Mouse (Mus musculus) stomach, embryonic 14.5 days (tissue): ENCODE results near the gene Wdr82. TPM values are rescaled to one million over a fixed set of nuclear protein-coding genes. Genes with fewer than 3 reads are reported as not detected.

Source experiments
- ATAC-seq: fragments of 200-750 bp; cut with Nextera tagmentation; 2 replicates; pipeline ENCODE4 v1.8.0; 2017; ENCODE audit warnings: low read depth, moderate TSS enrichment; ENCODE audit not compliant: insufficient number of reproducible peaks, insufficient read depth, low FRiP score
- H3K27ac ChIP-seq: fragments of 300-500 bp; sonication (generic); 2 replicates; pipeline ENCODE4 v1.5.1; 2014; ENCODE audit warnings: mild to moderate bottlenecking, low read length, moderate library complexity, mixed read lengths
- H3K27me3 ChIP-seq: fragments of 300-500 bp; sonication (generic); 2 replicates; pipeline ENCODE4 v1.6.1; 2014; ENCODE audit warnings: low read length, control low read depth, mixed read lengths; ENCODE audit not compliant: control insufficient read depth, insufficient read depth
- H3K36me3 ChIP-seq: fragments of 300-500 bp; sonication (generic); 2 replicates; pipeline ENCODE4 v1.6.1; 2014; ENCODE audit warnings: mild to moderate bottlenecking, control low read depth, low read length, moderate library complexity, mixed read lengths; ENCODE audit not compliant: control insufficient read depth, insufficient read depth
- H3K4me1 ChIP-seq: fragments of 300-500 bp; sonication (generic); 2 replicates; pipeline ENCODE4 v1.6.1; 2014; ENCODE audit warnings: low read length, control low read depth, mixed read lengths; ENCODE audit not compliant: control insufficient read depth, insufficient read depth
- H3K4me2 ChIP-seq: fragments of 300-500 bp; sonication (generic); replicated peaks from 2 replicates; pipeline ENCODE4 v1.6.1; 2014; ENCODE audit warnings: low read depth, low read length, control low read depth
- H3K4me3 ChIP-seq: fragments of 300-500 bp; sonication (generic); 2 replicates; pipeline ENCODE4 v1.5.1; 2014; ENCODE audit warnings: low read depth, low read length, control low read depth
- H3K9ac ChIP-seq: fragments of 300-500 bp; sonication (generic); replicated peaks from 2 replicates; pipeline ENCODE4 v1.6.1; 2014; ENCODE audit warnings: low read depth, mild to moderate bottlenecking, control low read depth, low read length, moderate library complexity, mixed read lengths
- H3K9me3 ChIP-seq: fragments of 300-500 bp; sonication (generic); 2 replicates; pipeline ENCODE4 v1.6.1; 2016; ENCODE audit warnings: low read depth, low read length, control low read depth; ENCODE audit not compliant: control insufficient read depth
- WGBS: fragments of 180-500 bp; shearing (Covaris S2); extraction: QIAGEN DNeasy Blood & Tissue Kit; methylation state at CpG from one replicate; pipeline ENCODE4 v1.1.7; 2014; 5-methylcytosine and 5-hydroxymethylcytosine counted together
- polyA plus RNA-seq: library from polyadenylated mRNA; unstranded; fragments of >200 nt; fragmentation: Nextera tagmentation; extraction: Ambion mirVana; gene quantifications from 2 replicates; pipeline ENCODE4 v1.2.1, GENCODE M21; 2014

Wdr82 gene
- polyA plus RNA-seq, 1 experiment from 2014 or later = 31.3 TPM

DNA sequence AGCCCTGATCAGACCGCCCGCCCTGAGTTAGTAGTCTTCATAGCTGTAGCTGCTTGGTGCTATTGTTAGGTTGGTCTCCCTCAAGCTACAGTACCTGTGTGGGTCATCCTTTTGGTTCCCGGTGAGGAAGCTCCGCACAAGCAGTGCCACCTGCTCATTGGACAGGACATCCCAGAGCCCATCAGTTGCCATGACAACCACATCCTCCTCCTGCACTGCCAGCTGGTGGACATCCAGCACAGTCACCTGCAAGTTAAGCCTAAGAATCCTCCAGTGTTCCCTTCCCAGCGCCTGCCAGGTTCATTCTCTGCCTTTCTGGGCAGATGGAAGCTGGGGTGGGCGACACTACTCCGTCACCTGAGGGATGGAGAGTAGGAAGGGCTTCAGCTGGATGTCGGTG, 25.0 kb downstream of the Wdr82 start:
- Histone ChIP-seq H3K27me3 (no peaks in the 10 kb centered on the region), H3K9ac (no peak overlapping the region), H3K4me3 (no peak overlapping the region), H3K36me3 (peaks cover 34% of the 10 kb centered on the region), H3K4me1 (peaks cover 15% of the 10 kb centered on the region), H3K9me3 (no peaks in the 10 kb centered on the region), H3K4me2 (no peak overlapping the region), H3K27ac (no peak overlapping the region)
- WGBS = 84% methylated on average over 8 of the region's 8 CpGs
- no peak for ATAC-seq

DNA sequence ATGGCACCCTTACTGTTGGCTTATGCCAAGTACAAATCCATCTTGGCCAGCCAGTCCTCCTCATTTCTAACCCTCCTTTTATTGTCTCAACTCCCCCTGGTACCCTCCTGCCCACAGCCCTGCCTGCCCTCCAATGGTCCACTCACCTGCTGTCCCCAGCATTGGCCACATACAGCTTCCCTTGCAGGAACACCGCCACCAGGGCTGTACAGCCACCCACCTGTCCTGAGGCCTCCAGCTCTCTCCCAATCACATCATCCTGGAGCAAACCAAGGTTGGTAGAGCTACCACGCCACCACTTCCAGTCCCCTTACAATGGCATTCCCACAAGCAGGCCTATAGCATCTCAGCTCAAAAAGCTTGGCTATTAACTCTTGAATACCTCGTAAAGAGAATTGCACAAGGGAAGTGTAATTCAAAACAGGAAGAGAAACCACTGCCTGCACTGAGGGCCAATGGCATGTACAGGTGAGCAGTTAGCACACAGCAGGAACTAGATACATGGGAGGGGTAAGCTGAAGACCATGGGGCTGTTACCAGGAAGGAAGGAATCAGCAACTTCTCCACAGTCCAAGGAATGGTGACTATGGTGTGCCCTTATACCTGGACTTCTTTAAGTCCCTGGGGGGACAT, 26.5 kb downstream of the Wdr82 start:
- H3K4me3 ChIP-seq = no peak overlapping the region
- no peaks in the 10 kb centered on the region for H3K9me3 ChIP-seq
- peaks cover 20% of the 10 kb centered on the region; the same call in 1 of the 2 replicates for H3K36me3 ChIP-seq
- 92% methylated on average over 3 of the region's 3 CpGs for WGBS
- H3K9ac ChIP-seq = no peak overlapping the region
- no peak overlapping the region for H3K27ac ChIP-seq
- H3K4me1 ChIP-seq = peaks cover 15% of the 10 kb centered on the region
- no peak for ATAC-seq
- no peak overlapping the region for H3K4me2 ChIP-seq
- H3K27me3 ChIP-seq = no peaks in the 10 kb centered on the region

DNA sequence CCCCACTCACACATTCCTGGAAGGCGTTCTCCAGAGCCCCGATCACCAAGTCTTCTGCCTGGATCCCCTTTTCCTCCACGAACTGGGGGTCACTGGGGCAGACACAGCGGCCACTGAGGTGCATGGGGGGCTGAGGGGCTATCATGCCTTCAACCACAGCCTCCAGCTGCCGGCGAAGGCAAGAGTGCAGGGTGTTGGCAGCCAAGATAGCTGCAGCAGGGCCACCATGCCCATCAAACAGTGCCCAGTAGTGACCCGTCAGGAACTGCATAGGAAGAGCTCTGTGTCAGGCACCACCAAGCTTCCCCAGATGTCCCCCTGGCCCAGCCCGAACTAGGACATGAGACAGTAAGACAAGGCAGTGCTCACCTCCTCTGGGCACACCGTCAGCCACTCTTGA, 27.0 kb downstream of the Wdr82 start:
- no peak for ATAC-seq
- Histone ChIP-seq H3K36me3 (peaks cover 18% of the 10 kb centered on the region; the same call in 1 of the 2 replicates), H3K4me1 (peaks cover 15% of the 10 kb centered on the region), H3K9me3 (no peaks in the 10 kb centered on the region), H3K27ac (no peak overlapping the region), H3K9ac (no peak overlapping the region), H3K4me3 (no peak overlapping the region), H3K27me3 (no peaks in the 10 kb centered on the region), H3K4me2 (peak overlapping the region; percentile 68)
- WGBS = 83% methylated on average over 9 of the region's 9 CpGs

DNA sequence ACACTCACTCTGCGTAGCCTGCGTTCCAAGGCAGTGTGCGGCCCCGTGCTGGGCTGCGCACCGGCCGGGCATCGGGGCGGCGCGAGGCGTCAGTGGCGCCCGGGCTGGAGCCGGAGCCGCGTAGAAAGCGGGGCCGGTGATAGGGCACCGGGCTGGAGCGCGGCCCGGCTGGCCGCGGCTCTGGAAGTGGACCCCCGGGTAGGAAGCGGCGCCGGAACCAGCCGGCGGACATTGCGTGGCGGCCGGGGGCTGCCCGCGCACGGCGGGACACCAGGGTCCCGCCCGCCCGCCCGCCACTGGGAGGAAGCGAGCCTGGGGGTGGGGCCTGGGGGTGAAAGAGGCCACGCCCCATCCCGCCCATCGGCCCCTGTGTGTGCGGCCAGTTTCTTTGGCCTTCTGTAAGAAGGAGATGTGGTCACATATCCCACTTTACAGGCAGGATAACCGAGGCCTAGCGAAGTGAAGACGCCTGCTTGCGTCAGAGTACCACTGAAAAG, 28.3 kb downstream of the Wdr82 start:
- Histone ChIP-seq H3K9me3 (no peaks in the 10 kb centered on the region), H3K4me1 (peaks cover 22% of the 10 kb centered on the region), H3K36me3 (peaks cover 14% of the 10 kb centered on the region; the same call in 1 of the 2 replicates), H3K9ac (peak overlapping the region; percentile 64), H3K27ac (no peak overlapping the region), H3K4me2 (peak overlapping the region; percentile 68), H3K27me3 (no peaks in the 10 kb centered on the region), H3K4me3 (peak overlapping the region; percentile 54)
- under 1% methylated on average over 48 of the region's 51 CpGs for WGBS
- peak; percentile 64 for ATAC-seq

- Histone ChIP-seq H3K27ac (no peak within 1 kb of the TSS), H3K9ac (peak within 1 kb of the TSS; percentile 64), H3K4me2 (peak within 1 kb of the TSS; percentile 68), H3K9me3 (no peaks in the 10 kb centered on the region), H3K4me1 (peaks cover 27% of the 10 kb centered on the region), H3K27me3 (no peaks in the 10 kb centered on the region), H3K4me3 (peak within 1 kb of the TSS; percentile 54), H3K36me3 (peaks cover 14% of the 10 kb centered on the region; the same call in 1 of the 2 replicates)
- WGBS = 44% methylated on average over 18 of the region's 18 CpGs
- ATAC-seq = no peak
Observed at GRCm38 (mm10) chr9:106199535-106200272, 29.0 kb downstream of the Wdr82 start, which contains the start of gene Ppm1m. Ppm1m (minus strand) TSS chr9:106199746.

- Histone ChIP-seq H3K4me3 (no peak overlapping the region), H3K36me3 (no peaks in the 10 kb centered on the region; the same call in 1 of the 2 replicates), H3K27ac (0 out of 2 replicates have a peak overlapping the region, but pooled peaks have one; percentile 48), H3K4me2 (peak overlapping the region; percentile 57), H3K4me1 (peaks cover 27% of the 10 kb centered on the region), H3K27me3 (no peaks in the 10 kb centered on the region), H3K9me3 (no peaks in the 10 kb centered on the region), H3K9ac (no peak overlapping the region; the same call in 1 of the 2 replicates)
- 80% methylated on average over 3 of the region's 3 CpGs for WGBS
- ATAC-seq = no peak
Observed at GRCm38 (mm10) chr9:106201895-106202294, 31.2 kb downstream of the Wdr82 start.

DNA sequence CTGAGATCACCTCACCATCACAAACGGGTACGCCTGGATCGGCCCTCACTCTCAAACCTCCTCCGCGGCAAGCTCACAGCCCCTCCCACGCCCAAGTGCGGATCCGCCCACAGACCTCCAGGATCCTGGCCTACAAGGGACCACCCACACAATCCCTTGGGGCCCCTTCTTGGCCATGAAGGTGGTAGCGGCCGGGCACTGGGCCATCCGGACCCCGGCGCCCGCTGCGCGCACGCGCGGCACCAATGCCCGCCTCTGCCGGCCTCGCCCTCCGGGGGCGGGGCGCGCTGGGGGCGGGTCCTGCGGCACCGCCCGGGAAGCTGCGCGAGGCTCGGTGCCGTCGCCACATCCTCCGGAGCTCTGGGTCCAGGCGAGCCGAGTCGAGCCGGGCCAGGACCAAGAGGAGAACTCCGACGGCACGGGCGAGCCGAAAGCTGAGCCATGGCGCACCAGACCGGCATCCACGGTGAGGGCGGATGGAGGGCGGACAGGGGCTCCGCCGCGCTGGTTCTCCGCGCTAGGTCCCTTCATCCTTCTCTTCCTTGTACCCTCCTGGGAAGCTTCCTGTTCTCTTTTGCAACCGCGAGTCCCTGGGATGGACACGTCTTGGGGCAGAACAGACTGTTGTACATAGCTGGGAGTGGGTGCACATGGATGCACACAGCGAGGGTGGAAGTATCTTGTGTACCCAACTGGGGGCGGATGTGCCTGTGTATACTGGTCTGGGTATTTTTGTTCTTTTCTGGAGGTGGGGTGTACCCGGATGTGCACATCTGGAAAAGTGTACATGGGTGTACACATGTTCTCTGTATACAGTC, 32.3 kb downstream of the Wdr82 start, which contains the start of gene Twf2:
Gene Twf2 (plus strand): TSS at position 290 of the 818 bp plus-strand sequence.
- H3K4me3 ChIP-seq = peak within 1 kb of the TSS; percentile 71
- peak within 1 kb of the TSS; percentile 57 for H3K4me2 ChIP-seq
- WGBS = 1% methylated on average over 57 of the region's 61 CpGs
- ATAC-seq = peak; percentile 88
- no peaks in the 10 kb centered on the region for H3K27me3 ChIP-seq
- peak within 1 kb of the TSS; percentile 65 for H3K9ac ChIP-seq
- H3K27ac ChIP-seq = peak within 1 kb of the TSS; percentile 67
- peaks cover 24% of the 10 kb centered on the region for H3K4me1 ChIP-seq
- no peaks in the 10 kb centered on the region for H3K9me3 ChIP-seq
- peaks cover 2% of the 10 kb centered on the region for H3K36me3 ChIP-seq
